Mouse (Mus musculus): ENCODE results near the gene Moap1. TPM values are rescaled to one million over a fixed set of nuclear protein-coding genes. Genes with fewer than 3 reads are reported as not detected.
A peak's percentile ranks its signal among the peaks of the same experiment; 100 is the strongest.

The Moap1 gene
- 22.0 and 24.4 TPM in 2 replicates for polyA plus RNA-seq (2015; fragmentation: Nextera tagmentation; extraction: Ambion mirVana)

DNA sequence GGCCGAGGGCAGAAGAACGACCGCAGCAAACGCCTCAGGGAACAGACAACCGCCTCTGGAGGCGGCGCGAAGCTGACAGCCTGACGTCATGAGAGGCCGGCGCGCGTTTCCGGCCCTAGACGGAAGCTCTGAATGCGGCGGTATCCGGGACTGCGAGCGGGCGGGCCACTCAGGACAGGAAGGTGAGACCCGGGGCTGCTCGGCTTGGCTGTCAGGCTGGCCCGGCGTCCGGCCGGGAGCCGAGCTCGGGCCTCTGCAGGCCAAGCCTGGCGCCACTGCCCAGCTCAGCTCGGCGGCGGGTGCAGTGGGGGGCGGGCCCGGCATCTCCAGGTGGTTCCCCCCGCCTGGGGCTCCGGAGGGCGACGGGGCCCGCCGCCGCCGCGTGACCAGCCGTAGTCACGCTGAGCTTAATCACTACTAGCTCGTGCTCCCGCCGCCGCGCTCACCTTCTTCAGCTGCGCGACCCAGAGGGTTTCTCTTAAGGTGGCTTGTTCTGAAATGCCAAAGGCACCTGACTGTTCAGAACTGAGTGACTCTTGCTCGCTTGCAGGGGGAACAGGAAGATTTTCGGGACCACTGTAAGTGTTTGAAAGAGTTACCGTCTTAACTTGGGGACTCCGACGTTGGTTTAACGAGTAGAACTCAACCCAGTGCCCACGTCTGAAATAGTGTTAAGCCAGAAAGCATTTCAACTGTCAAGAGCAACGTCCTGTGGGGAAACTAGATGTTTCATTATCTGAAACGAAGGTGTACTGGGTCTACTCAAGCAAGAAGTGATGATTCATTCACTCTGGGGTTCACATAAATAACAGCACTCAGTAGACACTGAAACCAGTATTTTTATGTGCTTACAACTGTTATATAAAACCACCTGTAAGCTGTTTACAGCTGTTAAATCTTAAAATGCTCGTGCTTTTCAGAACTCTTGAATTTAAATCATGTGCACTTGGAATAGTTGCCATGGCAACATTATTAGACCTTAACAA is at the start of gene Moap1, which contains the start of gene Tmem251:
TSS of gene Moap1 (minus strand) at position 73 of the 986 bp plus-strand sequence.
TSS of gene Tmem251 (plus strand) at position 174 of the 986 bp plus-strand sequence.
- WGBS: under 1% methylated on average over 63 of the region's 63 CpGs

GRCm38 (mm10) chr12:102787927-102788326 is 44.5 kb upstream of the Moap1 start:
- H3K9ac ChIP-seq (ENCODE audit: low read length): no peak overlapping the region
- no peaks in the 10 kb centered on the region for H3K4me1 ChIP-seq (replicated peaks; ENCODE audit: control insufficient read depth, insufficient read depth, low read length)
- H3K9me3 ChIP-seq (ENCODE audit: control insufficient read depth, low read length): no peaks in the 10 kb centered on the region
- H3K27ac ChIP-seq (ENCODE audit: low read length): no peak overlapping the region
- H3K36me3 ChIP-seq (ENCODE audit: control insufficient read depth, insufficient read depth, low read length): peaks cover 50% of the 10 kb centered on the region
- no peaks in the 10 kb centered on the region for H3K27me3 ChIP-seq (ENCODE audit: control insufficient read depth, insufficient read depth, low read depth, low read length)
- H3K4me2 ChIP-seq (ENCODE audit: low read depth, low read length): no peak overlapping the region
- H3K4me3 ChIP-seq (ENCODE audit: low read length): no peak overlapping the region
- no peak for ATAC-seq (ENCODE audit: low read depth)
- 80% methylated on average over 7 of the region's 7 CpGs for WGBS

More for the DNA sequence above, at the start of gene Moap1, which contains the start of gene Tmem251:
- peaks cover 15% of the 10 kb centered on the region for H3K4me1 ChIP-seq (replicated peaks; ENCODE audit: control insufficient read depth, insufficient read depth, low read length)
- H3K36me3 ChIP-seq (ENCODE audit: control insufficient read depth, insufficient read depth, low read length): peaks cover 2% of the 10 kb centered on the region; the same call in 1 of the 2 replicates
- peak within 1 kb of the TSS; percentile 92 for H3K27ac ChIP-seq (ENCODE audit: low read length)
- H3K9ac ChIP-seq (ENCODE audit: low read length): peak within 1 kb of the TSS; percentile 86
- peak; percentile 98 for ATAC-seq (ENCODE audit: low read depth)
- H3K4me3 ChIP-seq (ENCODE audit: low read length): peak within 1 kb of the TSS; percentile 88
- H3K9me3 ChIP-seq (ENCODE audit: control insufficient read depth, low read length): no peaks in the 10 kb centered on the region
- peak within 1 kb of the TSS; percentile 70 for H3K4me2 ChIP-seq (ENCODE audit: low read depth, low read length)
- H3K27me3 ChIP-seq (ENCODE audit: control insufficient read depth, insufficient read depth, low read depth, low read length): no peaks in the 10 kb centered on the region

- H3K36me3 ChIP-seq (ENCODE audit: control insufficient read depth, insufficient read depth, low read length): peaks cover 37% of the 10 kb centered on the region
- no peak for ATAC-seq (ENCODE audit: low read depth)
- no peak overlapping the region for H3K4me2 ChIP-seq (ENCODE audit: low read depth, low read length)
- no peaks in the 10 kb centered on the region for H3K27me3 ChIP-seq (ENCODE audit: control insufficient read depth, insufficient read depth, low read depth, low read length)
- no peak overlapping the region for H3K9ac ChIP-seq (ENCODE audit: low read length)
- H3K4me1 ChIP-seq (replicated peaks; ENCODE audit: control insufficient read depth, insufficient read depth, low read length): no peaks in the 10 kb centered on the region
- no peak overlapping the region for H3K27ac ChIP-seq (ENCODE audit: low read length)
- no peak overlapping the region for H3K4me3 ChIP-seq (ENCODE audit: low read length)
- no peaks in the 10 kb centered on the region for H3K9me3 ChIP-seq (ENCODE audit: control insufficient read depth, low read length)
- 89% methylated on average over 5 of the region's 5 CpGs for WGBS
Observed at GRCm38 (mm10) chr12:102785593-102785985, 42.1 kb upstream of the Moap1 start.

GRCm38 (mm10) chr12:102784899-102785592 is 41.6 kb upstream of the Moap1 start:
- no peaks in the 10 kb centered on the region for H3K9me3 ChIP-seq (ENCODE audit: control insufficient read depth, low read length)
- no peak overlapping the region for H3K4me3 ChIP-seq (ENCODE audit: low read length)
- no peak overlapping the region for H3K9ac ChIP-seq (ENCODE audit: low read length)
- no peak overlapping the region for H3K27ac ChIP-seq (ENCODE audit: low read length)
- no peak overlapping the region for H3K4me2 ChIP-seq (ENCODE audit: low read depth, low read length)
- no peaks in the 10 kb centered on the region for H3K27me3 ChIP-seq (ENCODE audit: control insufficient read depth, insufficient read depth, low read depth, low read length)
- no peak for ATAC-seq (ENCODE audit: low read depth)
- WGBS: 86% methylated on average over 19 of the region's 19 CpGs
- H3K4me1 ChIP-seq (replicated peaks; ENCODE audit: control insufficient read depth, insufficient read depth, low read length): no peaks in the 10 kb centered on the region
- H3K36me3 ChIP-seq (ENCODE audit: control insufficient read depth, insufficient read depth, low read length): peaks cover 32% of the 10 kb centered on the region

GRCm38 (mm10) chr12:102782841-102783240 is 39.4 kb upstream of the Moap1 start:
- Histone ChIP-seq H3K27me3 (ENCODE audit: control insufficient read depth, insufficient read depth, low read depth, low read length) (no peaks in the 10 kb centered on the region), H3K4me2 (ENCODE audit: low read depth, low read length) (no peak overlapping the region), H3K27ac (ENCODE audit: low read length) (no peak overlapping the region), H3K9me3 (ENCODE audit: control insufficient read depth, low read length) (no peaks in the 10 kb centered on the region), H3K4me3 (ENCODE audit: low read length) (no peak overlapping the region), H3K4me1 (replicated peaks; ENCODE audit: control insufficient read depth, insufficient read depth, low read length) (no peaks in the 10 kb centered on the region), H3K9ac (ENCODE audit: low read length) (no peak overlapping the region), H3K36me3 (ENCODE audit: control insufficient read depth, insufficient read depth, low read length) (peaks cover 21% of the 10 kb centered on the region)
- ATAC-seq (ENCODE audit: low read depth): no peak
- WGBS: 87% methylated on average over 5 of the region's 5 CpGs

GRCm38 (mm10) chr12:102779452-102779851 is 36.0 kb upstream of the Moap1 start:
- H3K4me3 ChIP-seq (ENCODE audit: low read length): no peak overlapping the region
- peak; percentile 23; the same call in 1 of the 2 replicates for ATAC-seq (ENCODE audit: low read depth)
- no peak overlapping the region for H3K27ac ChIP-seq (ENCODE audit: low read length)
- H3K27me3 ChIP-seq (ENCODE audit: control insufficient read depth, insufficient read depth, low read depth, low read length): no peaks in the 10 kb centered on the region
- no peak overlapping the region for H3K9ac ChIP-seq (ENCODE audit: low read length)
- peaks cover 8% of the 10 kb centered on the region; the same call in 1 of the 2 replicates for H3K36me3 ChIP-seq (ENCODE audit: control insufficient read depth, insufficient read depth, low read length)
- WGBS: 44% methylated on average over 3 of the region's 3 CpGs
- no peaks in the 10 kb centered on the region for H3K4me1 ChIP-seq (replicated peaks; ENCODE audit: control insufficient read depth, insufficient read depth, low read length)
- H3K4me2 ChIP-seq (ENCODE audit: low read depth, low read length): no peak overlapping the region
- no peaks in the 10 kb centered on the region for H3K9me3 ChIP-seq (ENCODE audit: control insufficient read depth, low read length)

GRCm38 (mm10) chr12:102778151-102778550 is 34.7 kb upstream of the Moap1 start:
- Histone ChIP-seq H3K4me3 (ENCODE audit: low read length) (no peak overlapping the region), H3K27me3 (ENCODE audit: control insufficient read depth, insufficient read depth, low read depth, low read length) (no peaks in the 10 kb centered on the region), H3K27ac (ENCODE audit: low read length) (no peak overlapping the region), H3K36me3 (ENCODE audit: control insufficient read depth, insufficient read depth, low read length) (peaks cover 8% of the 10 kb centered on the region; the same call in 1 of the 2 replicates), H3K9me3 (ENCODE audit: control insufficient read depth, low read length) (no peaks in the 10 kb centered on the region), H3K9ac (ENCODE audit: low read length) (no peak overlapping the region), H3K4me2 (ENCODE audit: low read depth, low read length) (no peak overlapping the region), H3K4me1 (replicated peaks; ENCODE audit: control insufficient read depth, insufficient read depth, low read length) (no peaks in the 10 kb centered on the region)
- WGBS: 85% methylated on average over 5 of the region's 5 CpGs
- no peak for ATAC-seq (ENCODE audit: low read depth)

- H3K27ac ChIP-seq (ENCODE audit: low read length): no peak overlapping the region
- no peak overlapping the region for H3K4me2 ChIP-seq (ENCODE audit: low read depth, low read length)
- H3K4me1 ChIP-seq (replicated peaks; ENCODE audit: control insufficient read depth, insufficient read depth, low read length): no peaks in the 10 kb centered on the region
- no peak overlapping the region for H3K9ac ChIP-seq (ENCODE audit: low read length)
- H3K9me3 ChIP-seq (ENCODE audit: control insufficient read depth, low read length): no peaks in the 10 kb centered on the region
- no peaks in the 10 kb centered on the region for H3K27me3 ChIP-seq (ENCODE audit: control insufficient read depth, insufficient read depth, low read depth, low read length)
- ATAC-seq (ENCODE audit: low read depth): no peak
- H3K4me3 ChIP-seq (ENCODE audit: low read length): no peak overlapping the region
- peaks cover 19% of the 10 kb centered on the region for H3K36me3 ChIP-seq (ENCODE audit: control insufficient read depth, insufficient read depth, low read length)
- WGBS: 94% methylated on average over 14 of the region's 14 CpGs
Observed at GRCm38 (mm10) chr12:102776035-102776434, 32.6 kb upstream of the Moap1 start.

GRCm38 (mm10) chr12:102772676-102773075 is 29.2 kb upstream of the Moap1 start:
- Histone ChIP-seq H3K9me3 (ENCODE audit: control insufficient read depth, low read length) (no peaks in the 10 kb centered on the region), H3K36me3 (ENCODE audit: control insufficient read depth, insufficient read depth, low read length) (peaks cover 43% of the 10 kb centered on the region), H3K4me3 (ENCODE audit: low read length) (no peak overlapping the region), H3K27ac (ENCODE audit: low read length) (no peak overlapping the region), H3K9ac (ENCODE audit: low read length) (no peak overlapping the region), H3K27me3 (ENCODE audit: control insufficient read depth, insufficient read depth, low read depth, low read length) (no peaks in the 10 kb centered on the region), H3K4me1 (replicated peaks; ENCODE audit: control insufficient read depth, insufficient read depth, low read length) (no peaks in the 10 kb centered on the region), H3K4me2 (ENCODE audit: low read depth, low read length) (no peak overlapping the region)
- ATAC-seq (ENCODE audit: low read depth): no peak
- 90% methylated on average over 5 of the region's 5 CpGs for WGBS
